Mouse (Mus musculus) liver, embryonic 11.5 days (tissue): ENCODE measurements at regions not wholly inside any gene's neighbourhood (a gene's known extent, or its start where the extent isn't known, plus 50 kb on each side); places are given as distances from the start of the nearest gene placed in this dataset.
"Not testable (repeated sequence)": the region's sequence is repeated elsewhere in the genome, so short reads cannot be mapped to it uniquely, and the experiment has no call there.

Experiments
- ATAC-seq: fragments of 200-750 bp; cut with Nextera tagmentation; replicated peaks from 2 replicates; pipeline ENCODE4 v1.8.0; 2017; ENCODE audit warnings: moderate number of reproducible peaks, mild to moderate bottlenecking, moderate TSS enrichment, moderate library complexity; ENCODE audit not compliant: low FRiP score
- DNase-seq: peaks from one replicate; pipeline ENCODE4 v3.0.0-alpha.2; 2017; ENCODE audit warnings: low spot score
- H3K27ac ChIP-seq: fragments of 300-500 bp; sonication (generic); 2 replicates; pipeline ENCODE4 v1.5.1; 2014; ENCODE audit warnings: mild to moderate bottlenecking, low read depth, low read length, control low read depth
- H3K27me3 ChIP-seq: fragments of 300-500 bp; sonication (generic); replicated peaks from 2 replicates; pipeline ENCODE4 v1.6.1; 2014; ENCODE audit warnings: low read length, mixed read lengths; ENCODE audit not compliant: control insufficient read depth, insufficient read depth
- H3K36me3 ChIP-seq: fragments of 300-500 bp; sonication (generic); 2 replicates; pipeline ENCODE4 v1.6.1; 2014; ENCODE audit warnings: mild to moderate bottlenecking, low read length, moderate library complexity, mixed read lengths; ENCODE audit not compliant: control insufficient read depth, insufficient read depth
- H3K4me1 ChIP-seq: fragments of 300-500 bp; sonication (generic); replicated peaks from 2 replicates; pipeline ENCODE4 v1.6.1; 2014; ENCODE audit warnings: low read length, mixed read lengths; ENCODE audit not compliant: control insufficient read depth, insufficient read depth
- H3K4me2 ChIP-seq: fragments of 300-500 bp; sonication (generic); 2 replicates; pipeline ENCODE4 v1.6.1; 2014; ENCODE audit warnings: mild to moderate bottlenecking, control low read depth, moderate library complexity
- H3K4me3 ChIP-seq: fragments of 300-500 bp; sonication (generic); 2 replicates; pipeline ENCODE4 v1.5.1; 2014; ENCODE audit warnings: low read depth, low read length, control low read depth
- H3K9ac ChIP-seq: fragments of 300-500 bp; sonication (generic); 2 replicates; pipeline ENCODE4 v1.6.1; 2014; ENCODE audit warnings: low read depth, low read length, control low read depth
- H3K9me3 ChIP-seq: fragments of 300-500 bp; sonication (generic); 2 replicates; pipeline ENCODE4 v1.6.1; 2016; ENCODE audit warnings: low read length, inconsistent platforms, mixed read lengths; ENCODE audit not compliant: control insufficient read depth
- WGBS: fragments of 180-500 bp; shearing (Covaris S2); extraction: QIAGEN DNeasy Blood & Tissue Kit; methylation state at CpG from one replicate; pipeline ENCODE4 v1.1.7; 2014; 5-methylcytosine and 5-hydroxymethylcytosine counted together

DNA sequence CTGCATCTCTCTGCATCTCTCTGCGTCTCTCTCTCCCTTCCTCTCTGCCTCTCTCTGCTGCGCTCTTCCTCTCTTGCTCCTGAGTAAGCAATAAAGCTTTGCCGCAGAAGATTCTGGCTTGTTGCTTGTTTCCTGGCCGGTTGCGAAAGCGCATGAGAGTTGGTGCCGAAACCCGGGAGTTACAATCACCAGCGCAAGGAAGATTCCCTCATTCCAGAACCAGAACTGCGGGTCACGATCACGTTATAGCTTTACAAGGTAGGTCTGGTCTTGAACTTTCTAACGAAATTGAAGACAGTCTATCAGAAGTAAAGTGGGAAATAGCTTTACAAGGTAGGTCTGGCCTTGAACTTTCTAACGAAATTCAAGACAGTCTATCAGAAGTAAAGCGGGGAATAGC is 217.9 kb upstream of the Ptprz1 start:
- not testable (repeated sequence) for H3K4me3 ChIP-seq, H3K27me3 ChIP-seq, DNase-seq, H3K27ac ChIP-seq, H3K4me2 ChIP-seq, ATAC-seq, H3K9me3 ChIP-seq, H3K36me3 ChIP-seq, H3K4me1 ChIP-seq, H3K9ac ChIP-seq
- WGBS = 92% methylated on average over 14 of the region's 15 CpGs

DNA sequence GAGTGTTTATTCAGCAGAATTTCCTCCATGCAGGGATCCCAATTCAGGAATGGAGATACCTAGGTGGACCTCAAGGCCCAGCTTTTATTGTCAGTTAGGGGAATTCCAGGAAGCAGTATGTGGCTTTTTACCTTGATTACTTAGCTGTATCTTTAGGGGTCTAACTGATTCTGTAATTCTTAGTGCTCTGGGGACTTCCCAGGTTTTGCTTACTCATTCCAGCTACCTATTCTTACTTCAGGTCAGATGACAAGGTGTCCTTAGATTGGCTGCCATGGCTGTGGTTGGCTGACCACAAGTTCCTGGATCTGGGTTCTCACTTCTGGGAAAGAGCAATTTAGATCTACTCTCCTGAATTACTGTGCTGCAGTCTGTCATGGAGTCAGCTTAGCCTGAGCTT is 235.2 kb upstream of the Ptprz1 start:
- Histone ChIP-seq H3K4me1 (no peaks in the 10 kb centered on the region), H3K27me3 (no peaks in the 10 kb centered on the region), H3K4me2 (no peak overlapping the region), H3K9ac (no peak overlapping the region), H3K4me3 (no peak overlapping the region), H3K9me3 (no peaks in the 10 kb centered on the region), H3K27ac (no peak overlapping the region), H3K36me3 (no peaks in the 10 kb centered on the region)
- no peak for ATAC-seq
- DNase-seq = no peak

DNA sequence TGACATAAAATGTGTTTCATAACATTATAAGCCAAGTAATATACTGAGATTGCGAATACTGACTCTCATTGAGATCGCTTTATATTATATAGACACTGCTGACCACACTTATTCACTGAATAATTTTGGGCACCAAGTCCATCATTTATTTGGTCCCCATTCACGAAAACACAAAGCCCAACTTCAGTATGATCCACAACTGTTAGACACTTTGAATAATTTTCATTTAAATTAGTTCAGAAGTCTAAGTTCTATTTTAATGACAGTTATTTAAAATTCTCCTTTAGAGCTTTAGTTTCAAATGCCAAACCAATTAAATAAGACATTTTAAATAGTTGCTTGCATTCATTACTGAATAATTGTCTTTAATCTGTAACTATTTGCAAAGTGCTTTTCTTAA is 240.2 kb upstream of the Ptprz1 start:
- DNase-seq (no peak), ATAC-seq (no peak)
- H3K9ac ChIP-seq = no peak overlapping the region
- H3K4me2 ChIP-seq = no peak overlapping the region
- H3K4me1 ChIP-seq = no peaks in the 10 kb centered on the region
- 75% methylated on average over 3 of the region's 3 CpGs for WGBS
- no peak overlapping the region for H3K4me3 ChIP-seq
- H3K36me3 ChIP-seq = no peaks in the 10 kb centered on the region
- H3K27me3 ChIP-seq = no peaks in the 10 kb centered on the region
- no peaks in the 10 kb centered on the region for H3K9me3 ChIP-seq
- no peak overlapping the region for H3K27ac ChIP-seq

DNA sequence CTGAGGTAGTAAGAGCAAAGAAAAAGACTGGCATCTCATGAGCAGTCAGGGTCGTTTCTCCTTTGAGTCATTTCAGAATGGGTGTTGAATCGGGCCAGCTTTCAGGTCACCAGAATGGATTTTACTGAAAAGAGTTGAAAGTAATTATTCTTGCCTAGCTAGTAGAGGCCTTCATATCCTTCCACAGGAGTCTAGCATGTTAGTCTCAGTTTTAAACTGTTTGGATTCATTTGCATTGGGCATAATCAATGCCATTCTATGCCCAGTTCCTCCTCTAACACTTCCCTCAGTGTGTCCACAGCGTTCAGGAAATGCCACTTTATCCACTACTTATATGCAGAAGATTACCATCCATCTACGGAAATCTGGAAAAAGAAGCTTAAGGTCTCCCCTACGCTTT is 240.6 kb upstream of the Ptprz1 start:
- no peak for DNase-seq
- Histone ChIP-seq H3K36me3 (no peaks in the 10 kb centered on the region), H3K27me3 (no peaks in the 10 kb centered on the region), H3K4me2 (no peak overlapping the region), H3K4me1 (no peaks in the 10 kb centered on the region), H3K27ac (no peak overlapping the region), H3K9me3 (no peaks in the 10 kb centered on the region), H3K4me3 (no peak overlapping the region), H3K9ac (no peak overlapping the region)
- ATAC-seq = no peak
- 73% methylated on average over 5 of the region's 5 CpGs for WGBS

DNA sequence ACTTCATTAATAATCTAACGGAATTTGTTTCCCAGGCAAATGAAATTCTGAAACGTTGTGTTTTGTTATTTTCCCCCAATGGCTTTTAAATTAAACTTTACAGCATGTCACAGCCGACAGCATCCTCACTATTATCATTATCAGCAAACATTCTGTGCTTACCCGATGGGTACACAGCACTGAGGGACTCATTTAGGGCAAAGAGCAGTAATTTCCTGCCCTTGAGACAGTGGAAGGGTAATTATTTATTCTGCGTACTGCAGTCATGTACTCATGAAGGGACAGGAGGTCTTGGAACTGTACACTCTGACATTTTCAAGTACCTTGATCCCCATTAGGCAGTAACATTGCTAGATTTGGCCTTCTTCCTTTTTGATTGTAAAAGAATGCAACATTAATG is 235.5 kb upstream of the Fam3c start:
- Histone ChIP-seq H3K4me2 (no peak overlapping the region), H3K27ac (no peak overlapping the region), H3K9me3 (no peaks in the 10 kb centered on the region), H3K4me1 (no peaks in the 10 kb centered on the region), H3K9ac (no peak overlapping the region), H3K27me3 (no peaks in the 10 kb centered on the region), H3K36me3 (no peaks in the 10 kb centered on the region), H3K4me3 (no peak overlapping the region)
- no peak for DNase-seq
- no peak for ATAC-seq
- WGBS = 74% methylated on average over 5 of the region's 5 CpGs

DNA sequence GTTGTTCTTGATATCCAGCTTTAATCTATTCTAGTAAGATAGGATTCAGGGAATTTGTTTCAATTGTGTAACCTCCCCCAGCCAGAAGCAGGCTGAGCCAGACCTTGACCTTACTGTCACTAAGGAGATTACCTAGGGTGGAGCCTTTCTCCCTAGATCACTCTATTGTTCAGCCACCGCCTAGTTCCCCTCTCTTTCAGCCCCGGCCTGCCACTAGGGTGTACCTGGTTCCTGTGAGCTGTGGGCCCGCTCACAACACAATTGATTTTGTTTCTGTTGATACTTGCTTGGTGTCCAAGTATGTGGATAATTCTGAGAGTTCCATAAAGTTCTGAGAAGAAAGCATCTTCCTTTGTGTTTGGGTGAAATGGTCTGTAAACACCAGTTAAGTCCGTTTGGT is 228.8 kb upstream of the Fam3c start:
- Histone ChIP-seq H3K36me3 (no peaks in the 10 kb centered on the region), H3K27ac (no peak overlapping the region), H3K4me3 (no peak overlapping the region), H3K9me3 (no peaks in the 10 kb centered on the region), H3K27me3 (no peaks in the 10 kb centered on the region), H3K4me1 (no peaks in the 10 kb centered on the region), H3K9ac (no peak overlapping the region), H3K4me2 (no peak overlapping the region)
- DNase-seq = no peak
- ATAC-seq = no peak
- WGBS = 55% methylated on average over 4 of the region's 4 CpGs

DNA sequence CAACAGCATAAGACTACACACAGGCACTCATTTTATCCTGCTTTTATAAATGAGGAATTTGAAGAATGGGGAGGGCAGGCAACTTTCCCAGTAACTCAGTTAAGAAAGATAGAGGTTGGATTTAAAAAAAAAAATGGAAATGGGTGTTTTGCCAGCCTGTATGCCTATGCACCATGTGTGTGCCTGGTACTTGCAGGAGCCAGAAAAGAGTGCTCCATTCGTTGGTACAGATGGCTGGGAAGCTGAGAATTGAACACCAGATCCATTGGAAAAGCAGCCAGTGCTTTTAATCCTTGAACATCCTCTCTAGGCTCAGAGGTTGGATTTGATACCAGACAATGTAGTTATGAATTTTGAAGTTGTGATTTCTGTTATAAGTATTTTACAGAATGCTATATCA is 216.9 kb upstream of the Fam3c start:
- Histone ChIP-seq H3K9me3 (no peaks in the 10 kb centered on the region), H3K27me3 (no peaks in the 10 kb centered on the region), H3K4me2 (no peak overlapping the region), H3K9ac (no peak overlapping the region), H3K4me1 (no peaks in the 10 kb centered on the region), H3K4me3 (no peak overlapping the region), H3K27ac (no peak overlapping the region), H3K36me3 (no peaks in the 10 kb centered on the region)
- DNase-seq = no peak
- WGBS = 49% methylated on average over 1 of the region's 1 CpGs
- no peak for ATAC-seq

DNA sequence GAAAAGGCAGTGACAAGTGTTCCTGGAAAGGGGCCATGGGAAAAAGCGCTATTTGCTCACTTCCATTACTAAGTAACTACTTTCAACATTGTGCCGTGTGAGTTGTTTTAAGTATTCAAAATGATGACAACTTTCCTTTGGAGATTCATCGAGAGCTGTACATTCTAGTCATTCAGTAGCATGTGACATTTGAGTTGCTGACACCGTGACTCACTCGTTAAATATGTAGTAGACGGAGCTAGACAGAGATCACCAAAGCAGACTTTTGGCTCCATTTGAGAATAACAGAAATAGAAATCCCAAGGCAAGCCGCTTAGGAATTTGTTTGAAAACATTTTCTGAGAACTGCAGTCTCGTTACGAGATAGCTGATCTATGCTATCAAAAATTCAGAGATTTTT is 211.8 kb upstream of the Fam3c start:
- Histone ChIP-seq H3K9ac (no peak overlapping the region), H3K4me3 (no peak overlapping the region), H3K27ac (no peak overlapping the region), H3K4me2 (no peak overlapping the region), H3K27me3 (no peaks in the 10 kb centered on the region), H3K4me1 (no peaks in the 10 kb centered on the region), H3K36me3 (no peaks in the 10 kb centered on the region), H3K9me3 (no peaks in the 10 kb centered on the region)
- WGBS = 85% methylated on average over 9 of the region's 9 CpGs
- ATAC-seq (no peak), DNase-seq (no peak)

DNA sequence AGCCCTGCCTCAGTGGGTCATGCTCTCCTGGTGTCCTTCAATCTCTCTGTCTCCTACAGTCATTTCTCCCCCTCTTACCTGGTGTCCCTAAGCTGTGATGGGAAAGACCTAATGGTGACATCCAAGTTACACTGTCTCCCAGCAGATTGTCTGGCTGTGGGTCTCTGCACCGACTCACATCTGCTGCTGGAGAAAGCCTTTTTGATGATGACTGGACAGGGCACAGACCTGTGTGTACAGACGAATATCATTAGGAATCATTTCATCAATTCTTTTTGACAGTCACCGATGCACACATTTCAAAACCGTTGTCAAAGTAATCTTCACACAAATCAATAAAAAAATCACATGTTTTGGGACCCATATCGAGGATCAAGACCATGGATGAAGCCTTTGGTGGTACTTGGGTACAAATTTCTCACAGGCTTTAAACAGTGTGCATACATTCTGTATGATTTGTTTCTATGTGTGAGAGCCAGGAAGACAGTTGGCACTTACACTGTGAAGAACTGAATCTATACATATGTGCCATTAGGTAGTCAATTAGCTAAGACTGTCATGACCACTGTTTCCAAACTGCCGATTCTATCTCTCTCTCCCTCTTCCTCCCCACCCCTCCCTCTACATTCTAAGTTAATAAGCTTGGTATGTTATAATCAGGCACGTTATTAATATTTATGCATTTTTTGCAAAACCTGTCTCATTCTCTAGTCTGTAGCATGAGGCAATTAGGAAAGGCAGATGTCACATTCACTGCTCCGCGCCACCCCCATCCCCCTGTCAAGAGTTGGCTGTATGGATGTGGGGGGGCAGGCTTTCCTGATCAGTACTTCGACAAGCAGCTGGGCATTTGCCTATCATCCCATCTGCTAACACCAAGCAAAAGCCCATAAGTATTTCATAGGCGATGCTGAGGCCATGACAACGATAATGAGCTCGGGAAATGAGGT is 192.5 kb upstream of the Fam3c start:
- WGBS = 77% methylated on average over 13 of the region's 13 CpGs
- no peaks in the 10 kb centered on the region for H3K9me3 ChIP-seq
- H3K36me3 ChIP-seq = no peaks in the 10 kb centered on the region
- H3K27me3 ChIP-seq = no peaks in the 10 kb centered on the region
- H3K4me2 ChIP-seq = no peak overlapping the region
- no peak overlapping the region for H3K9ac ChIP-seq
- H3K4me1 ChIP-seq = no peaks in the 10 kb centered on the region
- ATAC-seq (no peak), DNase-seq (no peak)
- no peak overlapping the region for H3K4me3 ChIP-seq
- H3K27ac ChIP-seq = no peak overlapping the region
